Mouse (Mus musculus) hindbrain, embryonic 15.5 days (tissue): ENCODE measurements around the gene Usf2. TPM values are rescaled to one million over a fixed set of nuclear protein-coding genes. Genes with fewer than 3 reads are reported as not detected.

Experiments
- ATAC-seq: fragments of 200-750 bp; cut with Nextera tagmentation; 2 replicates; pipeline ENCODE4 v1.8.0; 2017; ENCODE audit warnings: low read depth, moderate number of reproducible peaks, moderate TSS enrichment; ENCODE audit not compliant: low FRiP score
- H3K27ac ChIP-seq: fragments of 300-500 bp; sonication (generic); replicated peaks from 2 replicates; pipeline ENCODE4 v1.5.1; 2015; ENCODE audit warnings: mild to moderate bottlenecking, inconsistent platforms
- H3K27me3 ChIP-seq: fragments of 300-500 bp; sonication (generic); 2 replicates; pipeline ENCODE4 v1.6.1; 2015; ENCODE audit warnings: control low read depth, inconsistent platforms
- H3K36me3 ChIP-seq: fragments of 300-500 bp; sonication (generic); 2 replicates; pipeline ENCODE4 v1.6.1; 2015; ENCODE audit warnings: control low read depth, inconsistent platforms
- H3K4me1 ChIP-seq: fragments of 300-500 bp; sonication (generic); replicated peaks from 2 replicates; pipeline ENCODE4 v1.6.1; 2015; ENCODE audit warnings: control low read depth, inconsistent platforms
- H3K4me2 ChIP-seq: fragments of 300-500 bp; sonication (generic); 2 replicates; pipeline ENCODE4 v1.6.1; 2015; ENCODE audit warnings: moderate library complexity, mild to moderate bottlenecking, inconsistent platforms
- H3K4me3 ChIP-seq: fragments of 300-500 bp; sonication (generic); 2 replicates; pipeline ENCODE4 v1.5.1; 2015; ENCODE audit warnings: mild to moderate bottlenecking, inconsistent platforms
- H3K9ac ChIP-seq: fragments of 300-500 bp; sonication (generic); 2 replicates; pipeline ENCODE4 v1.6.1; 2015; ENCODE audit warnings: inconsistent platforms
- H3K9me3 ChIP-seq: fragments of 300-500 bp; sonication (generic); 2 replicates; pipeline ENCODE4 v1.6.1; 2016; ENCODE audit warnings: control low read depth, inconsistent platforms
- WGBS: fragments of 180-500 bp; shearing (Covaris S2); methylation state at CpG from one replicate; pipeline ENCODE4 v1.1.7; 2015; 5-methylcytosine and 5-hydroxymethylcytosine counted together
- polyA plus RNA-seq: library from polyadenylated mRNA; unstranded; fragments of >200 nt; fragmentation: Nextera tagmentation; extraction: Ambion mirVana; gene quantifications from 2 replicates; pipeline ENCODE4 v1.2.1, GENCODE M21; 2015

Usf2 gene
- 27.3 and 29.3 TPM in 2 replicates for polyA plus RNA-seq

GRCm38 (mm10) chr7:30956756-30957366, at the start of gene Usf2:
TSS of gene Usf2 (minus strand) at chr7:30956803.
- Histone ChIP-seq H3K9ac (peak within 1 kb of the TSS; percentile 89), H3K9me3 (no peaks in the 10 kb centered on the region), H3K4me2 (peak within 1 kb of the TSS; percentile 86), H3K4me3 (peak within 1 kb of the TSS; percentile 81), H3K4me1 (peaks cover 28% of the 10 kb centered on the region), H3K36me3 (peaks cover 26% of the 10 kb centered on the region), H3K27ac (peak within 1 kb of the TSS; percentile 99), H3K27me3 (no peaks in the 10 kb centered on the region)
- ATAC-seq: peak; percentile 63
- 0% methylated on average over 21 of the region's 82 CpGs for WGBS

- Histone ChIP-seq H3K36me3 (no peaks in the 10 kb centered on the region), H3K27ac (no peak overlapping the region), H3K4me3 (no peak overlapping the region), H3K9me3 (no peaks in the 10 kb centered on the region), H3K27me3 (no peaks in the 10 kb centered on the region), H3K4me1 (peaks cover 8% of the 10 kb centered on the region; the same call in 1 of the 2 replicates), H3K4me2 (no peak overlapping the region), H3K9ac (no peak overlapping the region)
- 80% methylated on average over 8 of the region's 8 CpGs for WGBS
- no peak for ATAC-seq
Measured at GRCm38 (mm10) chr7:31002650-31003049, 46.0 kb upstream of the Usf2 start.

- Histone ChIP-seq H3K9me3 (no peaks in the 10 kb centered on the region), H3K4me3 (no peak overlapping the region), H3K27ac (peak overlapping the region; percentile 31; the same call in 1 of the 2 replicates), H3K4me1 (peaks cover 8% of the 10 kb centered on the region; the same call in 1 of the 2 replicates), H3K9ac (no peak overlapping the region), H3K4me2 (no peak overlapping the region), H3K27me3 (no peaks in the 10 kb centered on the region), H3K36me3 (no peaks in the 10 kb centered on the region)
- 44% methylated on average over 7 of the region's 7 CpGs for WGBS
- 0 out of 2 replicates have a peak, but pooled peaks have one; percentile 42 for ATAC-seq
Measured at GRCm38 (mm10) chr7:31000505-31001020, 44.0 kb upstream of the Usf2 start.

- Histone ChIP-seq H3K4me3 (no peak overlapping the region), H3K27me3 (no peaks in the 10 kb centered on the region), H3K36me3 (no peaks in the 10 kb centered on the region), H3K4me1 (peaks cover 8% of the 10 kb centered on the region; the same call in 1 of the 2 replicates), H3K4me2 (no peak overlapping the region), H3K9me3 (no peaks in the 10 kb centered on the region), H3K9ac (no peak overlapping the region), H3K27ac (no peak overlapping the region)
- ATAC-seq: no peak
- 94% methylated on average over 2 of the region's 2 CpGs for WGBS
Measured at GRCm38 (mm10) chr7:30996491-30996890, 39.9 kb upstream of the Usf2 start.

GRCm38 (mm10) chr7:30993986-30994385, 37.4 kb upstream of the Usf2 start:
- H3K4me2 ChIP-seq: no peak overlapping the region
- H3K9ac ChIP-seq: no peak overlapping the region
- H3K27me3 ChIP-seq: no peaks in the 10 kb centered on the region
- H3K4me1 ChIP-seq: no peaks in the 10 kb centered on the region
- WGBS: 61% methylated on average over 5 of the region's 5 CpGs
- no peak overlapping the region for H3K4me3 ChIP-seq
- H3K36me3 ChIP-seq: no peaks in the 10 kb centered on the region
- no peaks in the 10 kb centered on the region for H3K9me3 ChIP-seq
- no peak for ATAC-seq
- no peak overlapping the region for H3K27ac ChIP-seq

- WGBS: 87% methylated on average over 5 of the region's 5 CpGs
- Histone ChIP-seq H3K4me2 (no peak overlapping the region), H3K27ac (no peak overlapping the region), H3K36me3 (no peaks in the 10 kb centered on the region), H3K9ac (no peak overlapping the region), H3K4me1 (no peaks in the 10 kb centered on the region), H3K27me3 (no peaks in the 10 kb centered on the region), H3K4me3 (no peak overlapping the region), H3K9me3 (no peaks in the 10 kb centered on the region)
- ATAC-seq: no peak
Measured at GRCm38 (mm10) chr7:30992148-30992547, 35.5 kb upstream of the Usf2 start.

- no peak for ATAC-seq
- Histone ChIP-seq H3K4me3 (no peak overlapping the region), H3K27me3 (no peaks in the 10 kb centered on the region), H3K4me2 (no peak overlapping the region), H3K27ac (no peak overlapping the region), H3K9ac (no peak overlapping the region), H3K4me1 (no peaks in the 10 kb centered on the region), H3K36me3 (no peaks in the 10 kb centered on the region), H3K9me3 (no peaks in the 10 kb centered on the region)
- WGBS: 80% methylated on average over 4 of the region's 4 CpGs
Measured at GRCm38 (mm10) chr7:30988519-30989162, 32.0 kb upstream of the Usf2 start.

GRCm38 (mm10) chr7:30985357-30985756, 28.8 kb upstream of the Usf2 start:
- Histone ChIP-seq H3K9ac (no peak overlapping the region), H3K4me2 (no peak overlapping the region), H3K27ac (no peak overlapping the region), H3K27me3 (no peaks in the 10 kb centered on the region), H3K36me3 (no peaks in the 10 kb centered on the region), H3K9me3 (no peaks in the 10 kb centered on the region), H3K4me1 (no peaks in the 10 kb centered on the region), H3K4me3 (no peak overlapping the region)
- no peak for ATAC-seq
- WGBS: 88% methylated on average over 9 of the region's 9 CpGs

GRCm38 (mm10) chr7:30981703-30982102, 25.1 kb upstream of the Usf2 start:
- Histone ChIP-seq H3K27me3 (no peaks in the 10 kb centered on the region), H3K4me1 (no peaks in the 10 kb centered on the region), H3K36me3 (no peaks in the 10 kb centered on the region), H3K4me2 (no peak overlapping the region), H3K9me3 (no peaks in the 10 kb centered on the region), H3K9ac (no peak overlapping the region), H3K4me3 (no peak overlapping the region), H3K27ac (no peak overlapping the region)
- no peak for ATAC-seq
- 91% methylated on average over 4 of the region's 4 CpGs for WGBS

GRCm38 (mm10) chr7:30973501-30974289, 17.1 kb upstream of the Usf2 start, which contains the start of gene Fam187b:
TSS of gene Fam187b (plus strand) at chr7:30973790.
- under 1% methylated on average over 37 of the region's 37 CpGs for WGBS
- Histone ChIP-seq H3K27ac (peak within 1 kb of the TSS; percentile 65), H3K4me2 (peak within 1 kb of the TSS; percentile 62), H3K27me3 (peaks cover 21% of the 10 kb centered on the region), H3K4me1 (peaks cover 16% of the 10 kb centered on the region), H3K4me3 (peak within 1 kb of the TSS; percentile 33), H3K36me3 (no peaks in the 10 kb centered on the region), H3K9ac (peak within 1 kb of the TSS; percentile 24; the same call in 1 of the 2 replicates), H3K9me3 (no peaks in the 10 kb centered on the region)
- peak; percentile 69 for ATAC-seq

- peak within 1 kb of the TSS; percentile 24; the same call in 1 of the 2 replicates for H3K9ac ChIP-seq
- peaks cover 16% of the 10 kb centered on the region for H3K4me1 ChIP-seq
- WGBS: 1% methylated on average over 19 of the region's 19 CpGs
- H3K27ac ChIP-seq: peak within 1 kb of the TSS; percentile 65
- H3K4me3 ChIP-seq: peak within 1 kb of the TSS; percentile 33
- no peaks in the 10 kb centered on the region for H3K9me3 ChIP-seq
- peak; percentile 52 for ATAC-seq
- peak within 1 kb of the TSS; percentile 62 for H3K4me2 ChIP-seq
- no peaks in the 10 kb centered on the region for H3K36me3 ChIP-seq
- H3K27me3 ChIP-seq: peaks cover 21% of the 10 kb centered on the region
Measured at GRCm38 (mm10) chr7:30973251-30973500, 16.6 kb upstream of the Usf2 start, which contains the start of gene Lsr. TSS of gene Lsr (minus strand) at chr7:30973464.
